Comparison of ENCODE assay signal across 16 mouse cellular contexts in the genomic region with DNA sequence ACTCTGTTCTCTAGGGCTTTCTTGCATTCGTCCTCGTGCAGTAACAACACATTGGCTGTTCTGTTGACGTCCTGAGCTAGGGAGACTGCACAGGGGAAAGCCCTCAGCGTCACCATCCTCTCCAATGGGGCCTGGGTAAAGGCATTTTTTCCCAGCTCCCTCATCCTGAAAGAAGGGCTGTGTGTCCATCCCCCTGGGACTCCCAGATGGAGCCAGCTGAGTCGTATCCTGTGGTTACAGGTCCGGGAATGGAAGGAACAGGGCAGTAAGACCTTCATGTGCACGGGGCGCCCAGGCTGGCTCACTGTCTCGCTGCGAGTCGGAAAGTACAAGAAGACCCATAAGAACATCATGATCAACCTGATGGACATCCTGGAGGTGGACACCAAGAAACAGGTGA. TPM values are rescaled to one million over a fixed set of nuclear protein-coding genes. Genes with fewer than 3 reads are reported as not detected.
DNase-seq lines count a peak whose midpoint lies in the region; ATAC-seq lines count a peak whose summit lies in the region.
"Had no signal": no experiment of that assay in that cellular context is flagged by ENCODE, and none has a peak within 500 bp of the region (broad histone marks: within the 10 kb centered on the region; RNA-seq: fewer than 3 reads in every experiment).

No protein-coding gene starts in this region.

- H3K4me1 ChIP-seq in forebrain, embryonic 12.5 days: peaks cover 40% of the 10 kb centered on the region
- H3K4me1 ChIP-seq in forebrain, embryonic 16.5 days (replicated peaks; ENCODE audit: control insufficient read depth, insufficient read depth, low read length): peaks cover 38% of the 10 kb centered on the region
- H3K4me1 ChIP-seq in megakaryocyte, embryonic 14.5 days: peaks cover 71% of the 10 kb centered on the region
- peaks cover 48% of the 10 kb centered on the region for H3K4me1 ChIP-seq in liver, embryonic 15.5 days (replicated peaks)
- H3K4me1 ChIP-seq in neural tube, embryonic 13.5 days (replicated peaks): peaks cover 43% of the 10 kb centered on the region

- no peak for ATAC-seq in forebrain, embryonic 12.5 days (ENCODE audit: low FRiP score)
- no peak for ATAC-seq in forebrain, embryonic 16.5 days
- ATAC-seq in megakaryocyte, adult 5-6 weeks (ENCODE audit: poor library complexity, severe bottlenecking): no peak
- no peak for ATAC-seq in liver, embryonic 15.5 days (ENCODE audit: insufficient read depth)
- no peak for ATAC-seq in neural tube, embryonic 13.5 days (ENCODE audit: low read depth)

- no peaks in the 10 kb centered on the region for H3K9me3 ChIP-seq in forebrain, embryonic 12.5 days
- no peaks in the 10 kb centered on the region for H3K9me3 ChIP-seq in forebrain, embryonic 16.5 days (ENCODE audit: control insufficient read depth, low read length)
- H3K9me3 ChIP-seq in megakaryocyte, embryonic 14.5 days: no peaks in the 10 kb centered on the region
- no peaks in the 10 kb centered on the region for H3K9me3 ChIP-seq in liver, embryonic 15.5 days (replicated peaks)
- no peaks in the 10 kb centered on the region for H3K9me3 ChIP-seq in neural tube, embryonic 13.5 days
- H3K9me3 ChIP-seq: limb, embryonic 15.5 days had no signal

- WGBS in forebrain, embryonic 12.5 days: 91% methylated on average over 11 of the region's 11 CpGs
- 90% methylated on average over 11 of the region's 11 CpGs for WGBS in forebrain, embryonic 16.5 days
- 79% methylated on average over 11 of the region's 11 CpGs for WGBS in liver, embryonic 15.5 days (ENCODE audit: insufficient replicate concordance)
- 82% methylated on average over 11 of the region's 11 CpGs for WGBS in neural tube, embryonic 13.5 days

- H3K4me3 ChIP-seq in forebrain, embryonic 12.5 days (replicated peaks): no peak overlapping the region
- H3K4me3 ChIP-seq in forebrain, embryonic 16.5 days (replicated peaks; ENCODE audit: low read length): no peak overlapping the region
- H3K4me3 ChIP-seq in megakaryocyte, embryonic 14.5 days (replicated peaks): peak overlapping the region; percentile 95
- peak overlapping the region; percentile 82 for H3K4me3 ChIP-seq in liver, embryonic 15.5 days (replicated peaks)
- no peak overlapping the region for H3K4me3 ChIP-seq in neural tube, embryonic 13.5 days
- H3K4me3 ChIP-seq: limb, embryonic 15.5 days had no signal

- DNase-seq in kidney, adult 8-10 months: no peak
- DNase-seq in gastrocnemius, adult 8-10 months (ENCODE audit: low spot score in 2 of 2): no peak
- DNase-seq: cerebellum, adult 8-10 months; heart, adult 18-20 months; heart, postnatal 14 days; kidney, adult 2 months; right cerebral cortex, adult 18-20 months had no signal

- H3K27me3 ChIP-seq in forebrain, embryonic 12.5 days: no peaks in the 10 kb centered on the region
- no peaks in the 10 kb centered on the region for H3K27me3 ChIP-seq in forebrain, embryonic 16.5 days (replicated peaks; ENCODE audit: control insufficient read depth, insufficient read depth, low read length)
- H3K27me3 ChIP-seq in megakaryocyte, embryonic 14.5 days (replicated peaks): no peaks in the 10 kb centered on the region
- no peaks in the 10 kb centered on the region for H3K27me3 ChIP-seq in liver, embryonic 15.5 days
- no peaks in the 10 kb centered on the region for H3K27me3 ChIP-seq in neural tube, embryonic 13.5 days
- H3K27me3 ChIP-seq: limb, embryonic 15.5 days had no signal

- H3K36me3 ChIP-seq in forebrain, embryonic 12.5 days (replicated peaks): peaks cover 52% of the 10 kb centered on the region
- H3K36me3 ChIP-seq in forebrain, embryonic 16.5 days (ENCODE audit: control insufficient read depth, insufficient read depth): peaks cover 6% of the 10 kb centered on the region; the same call in 1 of the 2 replicates
- H3K36me3 ChIP-seq in megakaryocyte, embryonic 14.5 days (replicated peaks; ENCODE audit: low read length): peaks cover 65% of the 10 kb centered on the region
- peaks cover 57% of the 10 kb centered on the region for H3K36me3 ChIP-seq in liver, embryonic 15.5 days (replicated peaks)
- peaks cover 48% of the 10 kb centered on the region for H3K36me3 ChIP-seq in neural tube, embryonic 13.5 days

- H3K4me2 ChIP-seq in forebrain, embryonic 12.5 days: peak overlapping the region; percentile 95; the same call in 1 of the 2 replicates
- H3K4me2 ChIP-seq in forebrain, embryonic 16.5 days (ENCODE audit: low read length): no peak overlapping the region
- H3K4me2 ChIP-seq in liver, embryonic 15.5 days: peak overlapping the region; percentile 94
- H3K4me2 ChIP-seq in neural tube, embryonic 13.5 days: peak overlapping the region; percentile 92
- H3K4me2 ChIP-seq: limb, embryonic 15.5 days had no signal

- no peak overlapping the region for H3K27ac ChIP-seq in forebrain, embryonic 12.5 days
- H3K27ac ChIP-seq in forebrain, embryonic 16.5 days (ENCODE audit: low read length): no peak overlapping the region
- no peak overlapping the region for H3K27ac ChIP-seq in liver, embryonic 15.5 days (replicated peaks)
- H3K27ac ChIP-seq in neural tube, embryonic 13.5 days (replicated peaks): no peak overlapping the region
- H3K27ac ChIP-seq: limb, embryonic 15.5 days had no signal

- no peak overlapping the region for H3K9ac ChIP-seq in forebrain, embryonic 12.5 days
- no peak overlapping the region for H3K9ac ChIP-seq in forebrain, embryonic 16.5 days (replicated peaks; ENCODE audit: low read depth, low read length)
- no peak overlapping the region; the same call in 1 of the 2 replicates for H3K9ac ChIP-seq in liver, embryonic 15.5 days
- H3K9ac ChIP-seq in neural tube, embryonic 13.5 days: peak overlapping the region; percentile 88; the same call in 1 of the 2 replicates
- H3K9ac ChIP-seq: limb, embryonic 15.5 days had no signal

RNA-seq across cellular contexts. Expression of a gene that starts 3.3 kb away (rescaled TPM):
- polyA plus RNA-seq in forebrain, embryonic 12.5 days (2016; fragmentation: Nextera tagmentation; extraction: Ambion mirVana): 6.4 and 9.8 TPM in 2 replicates
- 3.9 and 4.2 TPM in 2 replicates for polyA plus RNA-seq in forebrain, embryonic 16.5 days (2015; fragmentation: Nextera tagmentation; extraction: Ambion mirVana)
- 125 TPM in 2 replicates for polyA plus RNA-seq in megakaryocyte, embryonic 14.5 days (2012; ENCODE audit: insufficient read depth, low replicate concordance)
- total RNA-seq in megakaryocyte, adult 5-6 weeks (2015): 6.2 and 7.6 TPM in 2 replicates
- total RNA-seq in megakaryocyte, adult 5-6 weeks (2017): 5.4 and 5.7 TPM in 2 replicates
- 7.8 and 10.4 TPM in 2 replicates for polyA plus RNA-seq in liver, embryonic 15.5 days (2015; fragmentation: Nextera tagmentation; extraction: Ambion mirVana)
- 5.1 and 5.8 TPM in 2 replicates for polyA plus RNA-seq in neural tube, embryonic 13.5 days (2015; fragmentation: Nextera tagmentation; extraction: Ambion mirVana)
- 1 to 10 TPM; 1.2 to 2.5 (median 1.8) TPM for total RNA-seq in gastrocnemius, adult 8-10 months (2022)

RNA-seq across cellular contexts. Expression of a gene that starts 52.9 kb away (rescaled TPM):
- polyA plus RNA-seq in forebrain, embryonic 12.5 days (2016; fragmentation: Nextera tagmentation; extraction: Ambion mirVana): 0.17 and 0.42 TPM in 2 replicates
- not detected in 2 replicates for polyA plus RNA-seq in forebrain, embryonic 16.5 days (2015; fragmentation: Nextera tagmentation; extraction: Ambion mirVana)
- polyA plus RNA-seq in megakaryocyte, embryonic 14.5 days (2012; ENCODE audit: insufficient read depth, low replicate concordance): not detected in 2 replicates
- not detected in 2 replicates for total RNA-seq in megakaryocyte, adult 5-6 weeks (2015)
- total RNA-seq in megakaryocyte, adult 5-6 weeks (2017): not detected in 2 replicates
- not detected in 2 replicates for polyA plus RNA-seq in liver, embryonic 15.5 days (2015; fragmentation: Nextera tagmentation; extraction: Ambion mirVana)
- 0.13 TPM in 1 of 2 replicates, not detected in the other for polyA plus RNA-seq in neural tube, embryonic 13.5 days (2015; fragmentation: Nextera tagmentation; extraction: Ambion mirVana)
- total RNA-seq in gastrocnemius, adult 8-10 months (2022): not detected
- total RNA-seq: gastrocnemius, adult 18-20 months; heart, adult 18-20 months; heart, postnatal 14 days; left cerebral cortex, adult 8-10 months had no signal
- polyA plus RNA-seq: kidney, adult 2 months; limb, embryonic 15.5 days had no signal

RNA-seq across cellular contexts. Expression of a gene that starts 58.1 kb away (rescaled TPM):
- polyA plus RNA-seq in forebrain, embryonic 12.5 days (2016; fragmentation: Nextera tagmentation; extraction: Ambion mirVana): 0.17 TPM in 2 replicates
- 0.40 and 0.71 TPM in 2 replicates for polyA plus RNA-seq in forebrain, embryonic 16.5 days (2015; fragmentation: Nextera tagmentation; extraction: Ambion mirVana)
- polyA plus RNA-seq in megakaryocyte, embryonic 14.5 days (2012; ENCODE audit: insufficient read depth, low replicate concordance): not detected in 2 replicates
- total RNA-seq in megakaryocyte, adult 5-6 weeks (2015): not detected in 2 replicates
- total RNA-seq in megakaryocyte, adult 5-6 weeks (2017): not detected in 2 replicates
- 0.07 and 0.16 TPM in 2 replicates for polyA plus RNA-seq in liver, embryonic 15.5 days (2015; fragmentation: Nextera tagmentation; extraction: Ambion mirVana)
- 2.0 and 2.4 TPM in 2 replicates for polyA plus RNA-seq in neural tube, embryonic 13.5 days (2015; fragmentation: Nextera tagmentation; extraction: Ambion mirVana)
- not detected for total RNA-seq in gastrocnemius, adult 8-10 months (2022)
- total RNA-seq: heart, adult 18-20 months had no signal

Comparison
In these comparisons a context has a peak if more than half of its experiments do, and no peak if none do; other contexts are left out.
1. H3K4me3 ChIP-seq: peak in megakaryocyte, embryonic 14.5 days (single experiment) and liver, embryonic 15.5 days (single experiment); none in forebrain, embryonic 12.5 days (single experiment), forebrain, embryonic 16.5 days (single experiment) and neural tube, embryonic 13.5 days (single experiment).
2. RNA of a gene that starts 3.3 kb away (polyA plus RNA-seq): 125 TPM in megakaryocyte, embryonic 14.5 days; 6.4 to 9.8 TPM in forebrain, embryonic 12.5 days, 7.8 to 10.4 TPM in liver, embryonic 15.5 days, 5.1 to 5.8 TPM in neural tube, embryonic 13.5 days and 3.9 to 4.2 TPM in forebrain, embryonic 16.5 days; every median in the first group is over 10 times any median in the second.